Mouse (Mus musculus) CH12.LX (cell line): ENCODE measurements around the gene Syce1. TPM values are rescaled to one million over a fixed set of nuclear protein-coding genes. Genes with fewer than 3 reads are reported as not detected.

ENCODE experiments used
- DNase-seq: peaks from one replicate; pipeline ENCODE4 v3.0.0-alpha.2; 2013; ENCODE audit errors: extremely low read depth
- H3K27ac ChIP-seq: 2 replicates; pipeline ENCODE4 v1.5.1; 2012; ENCODE audit warnings: low read depth, mild to moderate bottlenecking, control low read depth, moderate library complexity; ENCODE audit not compliant: insufficient read depth
- H3K27me3 ChIP-seq: replicated peaks from 2 replicates; pipeline ENCODE3; 2012; ENCODE audit warnings: inconsistent platforms
- H3K36me3 ChIP-seq, 2 experiments: replicated peaks in 1 of 2; 2 replicates each; pipeline versions ENCODE3 to v1.6.1; 2012; ENCODE audit warnings: inconsistent platforms in 1 of 2, low read length in 1 of 2, mild to moderate bottlenecking in 1 of 2, mixed read lengths in 1 of 2, moderate library complexity in 1 of 2; ENCODE audit not compliant: control insufficient read depth in 1 of 2, insufficient read depth in 1 of 2
- H3K4me1 ChIP-seq, 2 experiments: 2 replicates each; pipeline ENCODE4 v1.6.1; 2012; ENCODE audit warnings: inconsistent platforms in 1 of 2, moderate library complexity in 1 of 2; ENCODE audit not compliant: insufficient read depth in 2 of 2, control insufficient read depth in 1 of 2
- H3K4me2 ChIP-seq: 2 replicates; pipeline ENCODE4 v1.6.1; 2012; ENCODE audit warnings: low read depth, mild to moderate bottlenecking, control low read depth; ENCODE audit not compliant: poor library complexity, insufficient read depth, severe bottlenecking
- H3K4me3 ChIP-seq, 3 experiments: fragments of 150-350 bp in 1 of 3; sonication (generic) in 1 of 3; replicated peaks in 1 of 3; 2 replicates each; pipeline versions ENCODE3 to v1.5.1; 2011 to 2012; ENCODE audit warnings: low read depth in 2 of 3, low read length in 2 of 3, mild to moderate bottlenecking in 2 of 3, moderate library complexity in 2 of 3, control low read depth in 1 of 3, improper control_type of control experiment in 1 of 3, inconsistent platforms in 1 of 3, mixed read lengths in 1 of 3; ENCODE audit not compliant: poor library complexity in 1 of 3
- H3K79me2 ChIP-seq: replicated peaks from 2 replicates; pipeline ENCODE4 v1.6.1; 2012; ENCODE audit warnings: mild to moderate bottlenecking, moderate library complexity; ENCODE audit not compliant: control insufficient read depth, poor library complexity, insufficient read depth, severe bottlenecking; ENCODE audit errors: extremely low read depth
- H3K9ac ChIP-seq: 2 replicates; pipeline ENCODE4 v1.6.1; 2012; ENCODE audit warnings: low read depth, mild to moderate bottlenecking, control low read depth, moderate library complexity; ENCODE audit not compliant: insufficient read depth
- H3K9me3 ChIP-seq: replicated peaks from 2 replicates; pipeline ENCODE3; 2012; ENCODE audit warnings: low read length, inconsistent platforms, mixed read lengths
- CTCF ChIP-seq, 2 experiments: IDR thresholded peaks in 1 of 2; conservative IDR thresholded peaks in 1 of 2; 2 replicates each; pipeline ENCODE4 v1.5.1; 2011 to 2012; ENCODE audit warnings: low read depth in 2 of 2, low read length in 2 of 2, improper control_type of control experiment in 1 of 2, inconsistent platforms in 1 of 2, mild to moderate bottlenecking in 1 of 2, moderate library complexity in 1 of 2
- IRF4 ChIP-seq: IDR thresholded peaks from 2 replicates; pipeline ENCODE4 v1.6.1; 2014; ENCODE audit warnings: low read depth, mild to moderate bottlenecking, inconsistent platforms, low read length, improper control_type of control experiment
- JUND ChIP-seq: conservative IDR thresholded peaks from 2 replicates; pipeline ENCODE4 v1.6.1; 2011; ENCODE audit warnings: low read depth, low read length, improper control_type of control experiment
- KAT2A ChIP-seq: IDR thresholded peaks from 2 replicates; pipeline ENCODE4 v1.6.1; 2012; ENCODE audit warnings: low read length, improper control_type of control experiment, inconsistent platforms; ENCODE audit not compliant: insufficient replicate concordance
- MAFK ChIP-seq: IDR thresholded peaks from 2 replicates; pipeline ENCODE4 v1.6.1; 2011; ENCODE audit warnings: low read length, improper control_type of control experiment; ENCODE audit not compliant: insufficient replicate concordance
- MAX ChIP-seq: IDR thresholded peaks from 2 replicates; pipeline ENCODE4 v1.6.1; 2011; ENCODE audit warnings: low read length, improper control_type of control experiment
- MAZ ChIP-seq: IDR thresholded peaks from 2 replicates; pipeline ENCODE4 v1.6.1; 2012; ENCODE audit warnings: low read depth, mild to moderate bottlenecking, inconsistent platforms, low read length, improper control_type of control experiment, moderate library complexity
- MYC ChIP-seq: IDR thresholded peaks from 2 replicates; pipeline ENCODE4 v1.6.1; 2011; ENCODE audit warnings: low read depth, mild to moderate bottlenecking, improper control_type of control experiment, low read length
- NELFE ChIP-seq: IDR thresholded peaks from 2 replicates; pipeline ENCODE4 v1.6.1; 2011; ENCODE audit warnings: low read depth, low read length, improper control_type of control experiment
- POLR2A ChIP-seq: IDR thresholded peaks from 2 replicates; pipeline ENCODE4 v1.6.1; 2011; ENCODE audit warnings: low read depth, mild to moderate bottlenecking, improper control_type of control experiment, low read length
- RAD21 ChIP-seq: IDR thresholded peaks from 2 replicates; pipeline ENCODE4 v1.6.1; 2011; ENCODE audit warnings: low read depth, mild to moderate bottlenecking, low read length, improper control_type of control experiment, moderate library complexity
- SIN3A ChIP-seq: IDR thresholded peaks from 2 replicates; pipeline ENCODE4 v1.6.1; 2012; ENCODE audit warnings: low read length, improper control_type of control experiment, inconsistent platforms
- SMC3 ChIP-seq: IDR thresholded peaks from 2 replicates; pipeline ENCODE4 v1.6.1; 2011; ENCODE audit warnings: low read depth, low read length, improper control_type of control experiment
- UBTF ChIP-seq: IDR thresholded peaks from 2 replicates; pipeline ENCODE4 v1.6.1; 2012; ENCODE audit warnings: low read depth, mild to moderate bottlenecking, inconsistent platforms, low read length, improper control_type of control experiment, moderate library complexity
- USF1 ChIP-seq: IDR thresholded peaks from 2 replicates; pipeline ENCODE4 v1.6.1; 2014; ENCODE audit warnings: low read depth, mild to moderate bottlenecking, inconsistent platforms, low read length, improper control_type of control experiment
- USF2 ChIP-seq: conservative IDR thresholded peaks from 2 replicates; pipeline ENCODE4 v1.6.1; 2011; ENCODE audit warnings: low read depth, low read length, improper control_type of control experiment
- ZKSCAN1 ChIP-seq: IDR thresholded peaks from 2 replicates; pipeline ENCODE4 v1.6.1; 2012; ENCODE audit warnings: low read depth, inconsistent platforms, low read length, improper control_type of control experiment, borderline replicate concordance
- ZNF384 ChIP-seq: IDR thresholded peaks from 2 replicates; pipeline ENCODE4 v1.6.1; 2012; ENCODE audit warnings: low read depth, low read length, improper control_type of control experiment, inconsistent platforms
- dilution Hi-C: fragments of 300-500 bp; cut with MboI; formaldehyde crosslinking; loops from 2 replicates; pipeline ENCODE4 v1.14.3; 2020; ENCODE audit warnings: low sequenced_read_pairs; ENCODE audit not compliant: extremely low pct_unique_long_range_greater_than_20kb, extremely low pct_ligation_motif_present
- in situ Hi-C: fragments of 300-500 bp; cut with MboI; formaldehyde crosslinking; loops from 3 replicates; pipeline ENCODE4 v1.14.3; 2019; ENCODE audit warnings: low sequenced_read_pairs, low pct_ligation_motif_present, low pct_unique_long_range_greater_than_20kb, mixed read lengths
- polyA plus RNA-seq: library from polyadenylated mRNA; unstranded; fragments of >175 nt; gene quantifications from 2 replicates; pipeline ENCODE4 v1.2.1, GENCODE M21; 2012; ENCODE audit warnings: low read depth; ENCODE audit not compliant: insufficient read length
- total RNA-seq, 2 experiments: library from RNA; depleted of rRNA; stranded (reverse); fragments of 300-350 nt in 1 of 2; fragments of >200 nt in 1 of 2; gene quantifications; 2 replicates each; pipeline ENCODE4 v1.2.3; 2012 to 2014

Gene Syce1
- total and polyA plus RNA-seq, 3 experiments = not detected

- dilution Hi-C loops (no loop called here), in situ Hi-C loops (loop anchor here (25.0 kb wide), 1 partner anchor 610 kb away; no protein-coding TSS in a partner anchor)
- Histone ChIP-seq H3K36me3 (no peaks in the 10 kb centered on the region), H3K9ac (no peak overlapping the region), H3K4me1 (no peaks in the 10 kb centered on the region), H3K27me3 (peaks cover 90% of the 10 kb centered on the region), H3K27ac (no peak overlapping the region), H3K9me3 (no peaks in the 10 kb centered on the region), H3K4me3 (no peak overlapping the region), H3K79me2 (no peaks in the 10 kb centered on the region), H3K4me2 (no peak overlapping the region)
- DNase-seq = peak; percentile 3
- TF ChIP-seq MYC (no peak), JUND (no peak), SIN3A (no peak), MAFK (no peak), RAD21 (no peak; the same call in 1 of the 2 replicates), USF1 (no peak), MAZ (no peak), SMC3 (peak; percentile 40), MAX (no peak), NELFE (no peak), POLR2A (no peak), CTCF (conservative IDR thresholded peaks at IDR 0.05 in 1 of 2, IDR thresholded peaks at IDR 0.05 in 1 of 2; ENCODE audit: low read depth in 2 of 2, low read length in 2 of 2) (peak in 1 of 2 experiments; percentile 51; a peak in 2 of 4 replicates), IRF4 (no peak), ZNF384 (no peak), USF2 (no peak), ZKSCAN1 (no peak), KAT2A (no peak)
Measured at GRCm38 (mm10) chr7:140797619-140798018, 10.0 kb upstream of the Syce1 start.

GRCm38 (mm10) chr7:140793541-140793940 lies 5.9 kb upstream of the Syce1 start:
- no peak for TF ChIP-seq UBTF
- TF ChIP-seq, all 38 proteins: peak for 0
- dilution Hi-C loops (no loop called here), in situ Hi-C loops (loop anchor here (25.0 kb wide), 1 partner anchor 606 kb away; no protein-coding TSS in a partner anchor)
- no peak for DNase-seq
- Histone ChIP-seq H3K27me3 (peaks cover 70% of the 10 kb centered on the region), H3K4me1 (no peaks in the 10 kb centered on the region), H3K27ac (no peak overlapping the region), H3K79me2 (no peaks in the 10 kb centered on the region), H3K9ac (no peak overlapping the region), H3K9me3 (peaks cover 2% of the 10 kb centered on the region), H3K36me3 (no peaks in the 10 kb centered on the region), H3K4me3 (no peak overlapping the region), H3K4me2 (no peak overlapping the region)
